ENCODE assay signal across 9 mouse cellular contexts in genomic region chr19:10019214-10019760, GRCm38 (mm10). TPM values are rescaled to one million over a fixed set of nuclear protein-coding genes. Genes with fewer than 3 reads are reported as not detected.
DNase-seq lines count a peak whose midpoint lies in the region; ATAC-seq and TF ChIP-seq lines count a peak whose summit lies in the region.
"Had no signal": no experiment of that assay in that cellular context is flagged by ENCODE, and none has a peak within 500 bp of the region (broad histone marks: within the 10 kb centered on the region; RNA-seq: fewer than 3 reads in every experiment).

No protein-coding gene starts in this region.

- no peaks in the 10 kb centered on the region for H3K9me3 ChIP-seq in lung, postnatal 0 days (ENCODE audit: low read length)
- no peaks in the 10 kb centered on the region for H3K9me3 ChIP-seq in forebrain, embryonic 16.5 days (ENCODE audit: control insufficient read depth, low read length)
- H3K9me3 ChIP-seq in liver, embryonic 11.5 days (ENCODE audit: control insufficient read depth, low read length) = no peaks in the 10 kb centered on the region
- H3K9me3 ChIP-seq in stomach, embryonic 15.5 days = no peaks in the 10 kb centered on the region

- ATAC-seq in lung, postnatal 0 days = no peak
- ATAC-seq in forebrain, embryonic 16.5 days = no peak
- ATAC-seq in liver, embryonic 11.5 days (replicated peaks; ENCODE audit: low FRiP score) = no peak
- no peak for ATAC-seq in stomach, embryonic 15.5 days (ENCODE audit: insufficient read depth, low FRiP score, low read depth)

- no peaks in the 10 kb centered on the region for H3K36me3 ChIP-seq in lung, postnatal 0 days (ENCODE audit: insufficient read depth, low read length)
- no peaks in the 10 kb centered on the region for H3K36me3 ChIP-seq in forebrain, embryonic 16.5 days (ENCODE audit: control insufficient read depth, insufficient read depth)
- H3K36me3 ChIP-seq in liver, embryonic 11.5 days (ENCODE audit: control insufficient read depth, insufficient read depth, low read length) = no peaks in the 10 kb centered on the region
- H3K36me3 ChIP-seq in stomach, embryonic 15.5 days = no peaks in the 10 kb centered on the region

- no peak for TF ChIP-seq EP300 in lung, postnatal 0 days (IDR thresholded peaks at IDR 0.05)

- H3K4me3 ChIP-seq in lung, postnatal 0 days (ENCODE audit: low read depth, low read length) = peak overlapping the region; percentile 54; the same call in 1 of the 2 replicates
- peak overlapping the region; percentile 62 for H3K4me3 ChIP-seq in forebrain, embryonic 16.5 days (replicated peaks; ENCODE audit: low read length)
- peak overlapping the region; percentile 69 for H3K4me3 ChIP-seq in liver, embryonic 11.5 days (ENCODE audit: low read depth, low read length)
- H3K4me3 ChIP-seq in stomach, embryonic 15.5 days (replicated peaks) = peak overlapping the region; percentile 61

- TF ChIP-seq CTCF in lung, postnatal 0 days (IDR thresholded peaks at IDR 0.05) = no peak

- no peaks in the 10 kb centered on the region for H3K27me3 ChIP-seq in lung, postnatal 0 days (replicated peaks; ENCODE audit: insufficient read depth, low read length)
- no peaks in the 10 kb centered on the region for H3K27me3 ChIP-seq in forebrain, embryonic 16.5 days (replicated peaks; ENCODE audit: control insufficient read depth, insufficient read depth, low read length)
- no peaks in the 10 kb centered on the region for H3K27me3 ChIP-seq in liver, embryonic 11.5 days (replicated peaks; ENCODE audit: control insufficient read depth, insufficient read depth, low read length)
- no peaks in the 10 kb centered on the region for H3K27me3 ChIP-seq in stomach, embryonic 15.5 days (replicated peaks)

- H3K4me2 ChIP-seq in lung, postnatal 0 days (replicated peaks; ENCODE audit: low read depth, low read length) = peak overlapping the region; percentile 90
- peak overlapping the region; percentile 93 for H3K4me2 ChIP-seq in forebrain, embryonic 16.5 days (ENCODE audit: low read length)
- peak overlapping the region; percentile 100 for H3K4me2 ChIP-seq in liver, embryonic 11.5 days
- H3K4me2 ChIP-seq in stomach, embryonic 15.5 days = peak overlapping the region; percentile 94

- H3K4me1 ChIP-seq in lung, postnatal 0 days (ENCODE audit: insufficient read depth, low read depth, low read length) = peaks cover 27% of the 10 kb centered on the region
- H3K4me1 ChIP-seq in forebrain, embryonic 16.5 days (replicated peaks; ENCODE audit: control insufficient read depth, insufficient read depth, low read length) = peaks cover 14% of the 10 kb centered on the region
- peaks cover 82% of the 10 kb centered on the region for H3K4me1 ChIP-seq in liver, embryonic 11.5 days (replicated peaks; ENCODE audit: control insufficient read depth, insufficient read depth, low read length)
- H3K4me1 ChIP-seq in stomach, embryonic 15.5 days = peaks cover 31% of the 10 kb centered on the region

- H3K27ac ChIP-seq in lung, postnatal 0 days (ENCODE audit: low read length) = no peak overlapping the region
- no peak overlapping the region for H3K27ac ChIP-seq in forebrain, embryonic 16.5 days (ENCODE audit: low read length)
- no peak overlapping the region for H3K27ac ChIP-seq in liver, embryonic 11.5 days (ENCODE audit: low read depth, low read length)
- H3K27ac ChIP-seq in stomach, embryonic 15.5 days = no peak overlapping the region

- H3K9ac ChIP-seq in lung, postnatal 0 days (replicated peaks; ENCODE audit: low read depth) = peak overlapping the region; percentile 44; the same call in 1 of the 2 replicates
- H3K9ac ChIP-seq in forebrain, embryonic 16.5 days (replicated peaks; ENCODE audit: low read depth, low read length) = no peak overlapping the region
- H3K9ac ChIP-seq in liver, embryonic 11.5 days (ENCODE audit: low read depth, low read length) = peak overlapping the region; percentile 74
- 0 out of 2 replicates have a peak overlapping the region, but pooled peaks have one; percentile 2 for H3K9ac ChIP-seq in stomach, embryonic 15.5 days

- DNase-seq in lung, postnatal 0 days (ENCODE audit: low spot score) = no peak
- DNase-seq in lung, adult 18-20 months = no peak
- no peak for DNase-seq in liver, embryonic 11.5 days (ENCODE audit: low spot score)
- DNase-seq in layer of hippocampus, adult 9-10 months (ENCODE audit: low spot score) = no peak
- no peak for DNase-seq in layer of hippocampus, postnatal 14 days (ENCODE audit: low spot score in 2 of 2)
- no peak for DNase-seq in right cerebral cortex, postnatal 14 days
- DNase-seq: thymus, postnatal 25 days had no signal

- 48% methylated on average over 4 of the region's 4 CpGs for WGBS in lung, postnatal 0 days
- WGBS in forebrain, embryonic 16.5 days = 75% methylated on average over 4 of the region's 4 CpGs
- whole genome bisulfite sequencing in liver, embryonic 11.5 days = 78% methylated on average over 4 of the region's 4 CpGs
- WGBS in stomach, embryonic 15.5 days = 68% methylated on average over 4 of the region's 4 CpGs

RNA-seq across cellular contexts. Expression of gene Rab3il1, which starts 17.8 kb away (rescaled TPM):
- 23.8 and 25.9 TPM in 2 replicates for polyA plus RNA-seq in lung, postnatal 0 days (2015; fragmentation: Nextera tagmentation; extraction: Ambion mirVana)
- 18.0 and 18.4 TPM in 2 replicates for polyA plus RNA-seq in forebrain, embryonic 16.5 days (2015; fragmentation: Nextera tagmentation; extraction: Ambion mirVana)
- 133 and 137 TPM in 2 replicates for polyA plus RNA-seq in liver, embryonic 11.5 days (2014; fragmentation: Nextera tagmentation; extraction: Ambion mirVana)
- 29.8 and 40.7 TPM in 2 replicates for polyA plus RNA-seq in stomach, embryonic 15.5 days (2015; fragmentation: Nextera tagmentation; extraction: Ambion mirVana)
- total RNA-seq in layer of hippocampus, postnatal 14 days (2021) = 10 to 100 TPM in 1 of 2 experiments, 1 to 10 TPM in 1; 8.9 to 12.8 TPM

RNA-seq across cellular contexts. Expression of gene Best1, which starts 17.9 kb away (rescaled TPM):
- polyA plus RNA-seq in lung, postnatal 0 days (2015; fragmentation: Nextera tagmentation; extraction: Ambion mirVana) = 2.0 and 2.3 TPM in 2 replicates
- 1.2 and 1.5 TPM in 2 replicates for polyA plus RNA-seq in forebrain, embryonic 16.5 days (2015; fragmentation: Nextera tagmentation; extraction: Ambion mirVana)
- 0.31 and 0.59 TPM in 2 replicates for polyA plus RNA-seq in liver, embryonic 11.5 days (2014; fragmentation: Nextera tagmentation; extraction: Ambion mirVana)
- 0.80 TPM in 2 replicates for polyA plus RNA-seq in stomach, embryonic 15.5 days (2015; fragmentation: Nextera tagmentation; extraction: Ambion mirVana)
- total RNA-seq in layer of hippocampus, postnatal 14 days (2021) = 1 to 10 TPM in 1 of 2 experiments, under 1 TPM in 1; 0.97 to 1.1 TPM

RNA-seq across cellular contexts. Expression of gene Fads3, which starts 22.1 kb away (rescaled TPM):
- polyA plus RNA-seq in lung, postnatal 0 days (2015; fragmentation: Nextera tagmentation; extraction: Ambion mirVana) = 79.6 and 96.1 TPM in 2 replicates
- polyA plus RNA-seq in forebrain, embryonic 16.5 days (2015; fragmentation: Nextera tagmentation; extraction: Ambion mirVana) = 14.1 and 20.9 TPM in 2 replicates
- 7.2 and 7.3 TPM in 2 replicates for polyA plus RNA-seq in liver, embryonic 11.5 days (2014; fragmentation: Nextera tagmentation; extraction: Ambion mirVana)
- polyA plus RNA-seq in stomach, embryonic 15.5 days (2015; fragmentation: Nextera tagmentation; extraction: Ambion mirVana) = 17.2 and 17.6 TPM in 2 replicates
- total RNA-seq in layer of hippocampus, postnatal 14 days (2021) = 10 to 100 TPM; 34.3 to 36.8 TPM

RNA-seq across cellular contexts. Expression of gene Fth1, which starts 38.9 kb away (rescaled TPM):
- 3,752 and 3,783 TPM in 2 replicates for polyA plus RNA-seq in lung, postnatal 0 days (2015; fragmentation: Nextera tagmentation; extraction: Ambion mirVana)
- 1,497 and 1,681 TPM in 2 replicates for polyA plus RNA-seq in forebrain, embryonic 16.5 days (2015; fragmentation: Nextera tagmentation; extraction: Ambion mirVana)
- 3,796 and 3,887 TPM in 2 replicates for polyA plus RNA-seq in liver, embryonic 11.5 days (2014; fragmentation: Nextera tagmentation; extraction: Ambion mirVana)
- 1,700 and 1,987 TPM in 2 replicates for polyA plus RNA-seq in stomach, embryonic 15.5 days (2015; fragmentation: Nextera tagmentation; extraction: Ambion mirVana)
- 1,000 to 10,000 TPM; 2,325 to 2,371 TPM for total RNA-seq in layer of hippocampus, postnatal 14 days (2021)
